10 mouse cellular contexts compared by ENCODE assay signal in the genomic region with DNA sequence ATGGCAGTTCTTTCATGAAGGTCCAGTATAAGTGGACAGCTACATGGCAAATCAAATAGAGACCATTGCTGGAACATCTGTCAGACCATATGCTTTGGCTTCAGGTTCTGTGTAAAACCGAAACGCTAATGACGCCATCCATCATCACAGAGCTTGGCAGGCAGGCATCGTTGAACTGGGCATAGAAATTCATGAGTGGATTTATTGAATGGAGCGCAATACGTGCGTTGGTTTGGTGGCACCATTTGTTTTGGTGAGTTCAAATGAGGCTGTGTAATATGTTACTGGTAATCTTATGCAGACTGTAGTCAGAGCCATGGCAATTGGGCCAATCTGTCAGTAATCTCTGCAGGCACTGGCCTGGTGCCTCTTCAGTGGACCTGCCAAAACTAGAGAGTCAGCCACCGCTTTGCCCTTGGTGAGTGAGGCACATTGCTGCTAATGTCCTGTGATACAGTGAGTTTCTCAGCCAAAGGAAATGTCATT.
DNase-seq lines count a peak whose midpoint lies in the region; ATAC-seq and TF ChIP-seq lines count a peak whose summit lies in the region.
"Had no signal": no experiment of that assay in that cellular context is flagged by ENCODE, and none has a peak within 500 bp of the region (broad histone marks: within the 10 kb centered on the region; RNA-seq: fewer than 3 reads in every experiment).

No protein-coding gene starts in this region.

- no peak overlapping the region for H3K4me2 ChIP-seq in hindbrain, postnatal 0 days (ENCODE audit: low read depth, low read length)
- H3K4me2 ChIP-seq: limb, embryonic 13.5 days had no signal

- H3K4me1 ChIP-seq in hindbrain, postnatal 0 days (ENCODE audit: insufficient read depth, low read length): no peaks in the 10 kb centered on the region
- H3K4me1 ChIP-seq: limb, embryonic 13.5 days; megakaryocyte, embryonic 14.5 days had no signal

- peak; percentile 100 for ATAC-seq in cerebellum, adult (ENCODE audit: insufficient number of reproducible peaks, low FRiP score, low TSS enrichment)
- ATAC-seq in hindbrain, postnatal 0 days: peak; percentile 97
- no peak for ATAC-seq in CD4-positive, CD25-positive, alpha-beta regulatory T cell, adult 4 months
- ATAC-seq: intestine, postnatal 0 days had no signal

- intact Hi-C loops in left cerebral cortex, postnatal 4 days (cut with DNase I): no loop called here

- no peak overlapping the region for H3K4me3 ChIP-seq in hindbrain, postnatal 0 days (ENCODE audit: low read length)
- H3K4me3 ChIP-seq: limb, embryonic 13.5 days; megakaryocyte, embryonic 14.5 days had no signal

- H3K9me3 ChIP-seq in hindbrain, postnatal 0 days (ENCODE audit: low read length): no peaks in the 10 kb centered on the region
- H3K9me3 ChIP-seq: limb, embryonic 13.5 days; megakaryocyte, embryonic 14.5 days had no signal

- H3K36me3 ChIP-seq in hindbrain, postnatal 0 days (ENCODE audit: insufficient read depth, low read length): no peaks in the 10 kb centered on the region
- H3K36me3 ChIP-seq: limb, embryonic 13.5 days had no signal

- H3K9ac ChIP-seq in hindbrain, postnatal 0 days (replicated peaks; ENCODE audit: low read length): no peak overlapping the region
- H3K9ac ChIP-seq: limb, embryonic 13.5 days had no signal

- TF ChIP-seq CTCF in hindbrain, postnatal 0 days (IDR thresholded peaks at IDR 0.05; ENCODE audit: low read depth): no peak

- 0 out of 2 replicates have a peak overlapping the region, but pooled peaks have one; percentile 8 for H3K27ac ChIP-seq in hindbrain, postnatal 0 days
- H3K27ac ChIP-seq: limb, embryonic 13.5 days had no signal

- H3K27me3 ChIP-seq in hindbrain, postnatal 0 days (ENCODE audit: insufficient read depth, low read length): no peaks in the 10 kb centered on the region
- H3K27me3 ChIP-seq: limb, embryonic 13.5 days; megakaryocyte, embryonic 14.5 days had no signal

- peak; percentile 91 for DNase-seq in left cerebral cortex, postnatal 4 days
- no peak for DNase-seq in left cerebral cortex, adult 18-20 months (ENCODE audit: low spot score in 2 of 2)
- peak; percentile 55 for DNase-seq in fat pad, adult 2 months (ENCODE audit: extremely low read depth, low read depth, low spot score)
- DNase-seq in hindbrain, postnatal 0 days (ENCODE audit: low spot score): peak; percentile 81
- no peak for DNase-seq in ovary, postnatal 10 days (ENCODE audit: low spot score)

- WGBS in hindbrain, postnatal 0 days: 46% methylated on average over 8 of the region's 8 CpGs

Comparison
In these comparisons a context has a peak if more than half of its experiments do, and no peak if none do; other contexts are left out.
1. DNase-seq: peak in left cerebral cortex, postnatal 4 days (single experiment), fat pad, adult 2 months (single experiment) and hindbrain, postnatal 0 days (single experiment); none in left cerebral cortex, adult 18-20 months (0 of 2) and ovary, postnatal 10 days (single experiment).